Mouse (Mus musculus) spleen, adult 12 weeks (tissue): ENCODE measurements around the gene Nrip1.
A peak's percentile ranks its signal among the peaks of the same experiment; 100 is the strongest.

Experiments
- DNase-seq: peaks from one replicate; pipeline ENCODE4 v3.0.0; 2022; ENCODE audit warnings: low spot score

Gene Nrip1

DNA sequence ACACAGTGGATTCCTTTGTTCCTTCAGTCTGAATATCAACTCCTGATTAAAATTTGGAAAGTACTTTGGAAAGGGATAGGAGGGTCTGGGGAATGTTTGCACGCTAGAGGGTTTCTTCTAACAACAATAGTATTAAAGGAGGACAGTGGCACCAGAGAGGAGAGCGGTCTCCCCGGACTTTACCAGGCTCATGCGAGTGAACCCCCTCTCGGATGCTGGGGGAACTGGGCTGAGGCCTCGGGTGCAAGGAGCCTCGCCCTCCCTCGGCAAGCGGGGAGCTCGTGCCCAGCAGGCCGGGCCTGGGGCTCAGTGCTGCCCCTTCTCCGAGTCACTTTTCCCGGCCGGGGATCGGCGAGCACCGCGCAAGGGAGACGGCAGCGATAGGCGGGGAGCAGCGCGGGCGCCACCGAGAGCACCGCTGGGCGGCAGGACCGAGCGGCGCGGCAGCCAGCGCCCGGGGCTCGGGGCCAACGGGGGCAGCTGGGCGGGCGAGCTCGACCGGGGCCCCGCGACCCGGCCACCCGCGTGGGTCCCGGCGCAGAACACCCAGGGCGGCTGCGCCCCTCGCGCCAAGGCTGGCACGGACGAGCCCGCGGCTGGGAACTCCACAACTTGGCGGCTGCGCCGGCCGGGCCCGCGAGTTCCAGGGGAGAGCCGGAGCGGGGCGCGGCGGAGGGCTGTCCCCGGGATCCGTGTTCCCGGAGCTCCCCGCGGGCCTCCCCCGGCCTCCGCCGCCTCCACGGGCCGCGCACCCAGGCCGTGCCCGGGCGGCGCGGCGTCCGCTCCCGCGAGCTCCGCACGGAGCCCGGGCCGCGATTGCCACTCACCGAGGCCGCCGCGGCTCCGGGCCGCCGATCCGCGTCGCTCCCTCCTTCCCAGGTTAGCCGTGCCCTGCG, 1.3 kb downstream of the Nrip1 start:
- peak; percentile 66 for DNase-seq

DNA sequence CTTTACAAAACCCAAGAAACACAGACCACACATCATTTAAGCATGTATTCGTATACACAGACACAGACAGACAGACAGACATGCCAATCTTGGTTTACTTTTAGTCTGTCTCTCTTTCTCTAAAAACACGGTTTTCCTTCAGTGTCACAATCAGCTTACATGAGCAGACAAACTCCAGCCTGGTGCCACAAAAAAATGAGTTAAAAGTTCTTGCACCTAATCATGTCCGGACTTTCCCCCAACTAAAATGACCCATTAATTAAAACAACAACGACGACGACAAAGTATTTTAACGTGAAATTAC, 2.1 kb downstream of the Nrip1 start:
- no peak for DNase-seq

DNA sequence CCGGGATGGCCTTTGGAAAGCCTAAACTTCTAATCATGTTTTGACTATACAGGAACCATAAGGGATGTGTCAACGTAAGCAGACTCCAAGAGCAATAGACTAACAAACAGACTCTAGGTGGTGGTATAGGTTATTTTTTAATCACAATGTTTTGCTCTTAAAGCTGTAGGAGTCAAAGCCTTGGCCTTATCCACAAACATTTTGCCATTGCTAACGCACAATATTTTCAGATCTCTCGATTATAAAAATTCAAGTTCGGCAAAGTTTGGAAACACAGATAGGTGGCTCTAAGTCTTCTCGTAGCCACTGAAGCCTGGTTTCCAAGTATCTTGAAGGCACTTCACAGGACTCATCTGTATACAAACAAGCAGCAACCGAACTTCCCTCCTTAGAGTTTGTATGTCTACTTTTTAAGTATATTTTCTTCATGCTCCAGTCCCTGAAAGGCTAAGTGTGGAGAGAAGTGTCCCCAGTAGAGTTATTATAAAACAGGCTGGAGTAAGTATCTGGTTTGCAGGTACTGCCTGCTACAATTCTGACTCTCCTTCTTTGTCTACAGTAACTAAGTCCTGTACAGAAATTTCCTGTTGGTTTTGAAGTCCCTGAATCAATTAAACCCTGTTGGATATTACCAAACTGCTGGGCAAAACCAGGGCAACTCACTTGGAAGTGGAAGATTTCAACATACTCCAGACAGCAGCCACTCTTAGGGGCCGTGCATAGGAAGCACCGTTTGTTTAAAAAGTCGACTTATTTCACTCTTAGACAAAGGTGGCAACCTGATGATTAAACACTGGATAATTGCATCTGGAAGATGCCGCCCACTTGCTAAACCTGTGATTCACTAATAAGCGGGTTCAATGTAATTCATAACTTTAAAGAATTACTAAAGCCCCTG, 2.7 kb downstream of the Nrip1 start:
- DNase-seq = no peak

DNA sequence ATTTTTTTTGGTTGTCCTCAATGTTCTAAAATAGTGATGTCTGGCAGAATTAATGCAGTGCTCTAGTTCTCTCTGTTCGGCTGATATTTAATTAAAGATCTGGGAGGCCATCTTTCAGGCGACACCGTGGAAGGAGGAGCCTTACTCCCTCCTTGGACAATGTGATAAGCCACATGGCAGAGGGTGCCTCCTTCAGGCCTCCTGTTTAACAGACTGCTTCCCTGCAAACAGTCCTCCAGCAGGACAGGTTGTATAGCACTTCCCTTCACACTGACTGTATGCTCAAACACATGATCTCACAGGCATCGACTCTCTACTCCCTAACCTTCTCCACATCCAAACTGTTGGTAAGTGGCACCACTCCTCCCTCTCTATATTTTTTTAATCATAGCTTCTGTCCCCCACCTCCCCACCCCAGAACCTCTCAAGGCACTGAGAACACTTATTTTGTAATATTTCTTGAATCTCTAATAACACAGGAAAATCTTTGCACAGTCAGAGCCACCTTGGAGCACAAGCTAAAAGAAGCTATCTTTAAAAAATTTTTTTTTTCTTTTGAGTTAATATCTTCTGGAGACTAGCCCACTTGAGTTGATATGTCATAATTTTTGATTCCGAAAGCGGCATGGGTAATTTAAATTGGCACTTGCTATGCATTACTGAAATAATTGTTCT, 3.4 kb downstream of the Nrip1 start:
- peak; percentile 43 for DNase-seq

DNA sequence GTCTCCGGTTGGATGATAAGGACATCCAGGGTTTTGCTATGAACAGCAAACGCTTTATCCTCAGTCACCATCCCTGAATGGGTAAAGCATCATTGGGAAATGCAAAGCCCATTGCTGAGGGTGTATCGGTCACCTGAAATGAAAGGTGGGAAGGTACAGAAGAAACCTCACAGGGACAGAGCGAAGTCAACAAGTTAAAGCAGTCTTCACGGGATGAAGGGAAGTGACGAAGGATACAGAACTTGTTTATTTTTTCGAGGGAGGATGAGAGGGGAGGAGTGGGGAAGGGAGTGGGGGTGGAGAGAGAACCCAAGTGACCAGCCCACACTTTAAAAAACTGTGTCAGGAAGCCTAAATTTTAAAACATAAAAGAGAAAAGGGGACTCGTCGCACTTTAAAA, 4.4 kb downstream of the Nrip1 start:
- no peak for DNase-seq

- DNase-seq = no peak
Measured at GRCm38 (mm10) chr16:76367261-76367908, 6.2 kb downstream of the Nrip1 start.

- DNase-seq = no peak
Measured at GRCm38 (mm10) chr16:76365790-76366406, 7.7 kb downstream of the Nrip1 start.

- DNase-seq = no peak
Measured at GRCm38 (mm10) chr16:76365237-76365636, 8.4 kb downstream of the Nrip1 start.

DNA sequence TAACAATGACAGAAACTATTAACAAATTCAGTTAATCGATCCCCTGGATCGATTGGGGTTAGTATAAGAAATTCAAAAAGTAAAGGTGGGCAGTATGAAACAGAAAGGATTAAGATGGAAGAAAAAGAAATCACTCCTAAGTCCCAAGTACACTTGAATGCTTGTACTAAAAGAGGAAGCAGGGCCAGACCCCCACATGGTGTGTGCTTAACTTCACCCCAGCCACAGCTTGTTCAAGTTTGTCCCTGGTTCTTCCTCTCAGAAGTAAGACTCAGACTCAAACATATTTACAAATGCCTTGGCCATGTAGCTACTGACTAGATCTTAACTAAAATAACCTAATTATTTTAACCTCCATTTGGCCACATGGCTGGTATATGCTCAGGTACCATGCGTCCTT, 10.0 kb downstream of the Nrip1 start:
- DNase-seq = no peak

GRCm38 (mm10) chr16:76362982-76363381, 10.6 kb downstream of the Nrip1 start:
- no peak for DNase-seq

GRCm38 (mm10) chr16:76360441-76360840, 13.2 kb downstream of the Nrip1 start:
- no peak for DNase-seq

GRCm38 (mm10) chr16:76358757-76359156, 14.9 kb downstream of the Nrip1 start:
- DNase-seq = no peak

- no peak for DNase-seq
Measured at GRCm38 (mm10) chr16:76358128-76358748, 15.4 kb downstream of the Nrip1 start.

DNA sequence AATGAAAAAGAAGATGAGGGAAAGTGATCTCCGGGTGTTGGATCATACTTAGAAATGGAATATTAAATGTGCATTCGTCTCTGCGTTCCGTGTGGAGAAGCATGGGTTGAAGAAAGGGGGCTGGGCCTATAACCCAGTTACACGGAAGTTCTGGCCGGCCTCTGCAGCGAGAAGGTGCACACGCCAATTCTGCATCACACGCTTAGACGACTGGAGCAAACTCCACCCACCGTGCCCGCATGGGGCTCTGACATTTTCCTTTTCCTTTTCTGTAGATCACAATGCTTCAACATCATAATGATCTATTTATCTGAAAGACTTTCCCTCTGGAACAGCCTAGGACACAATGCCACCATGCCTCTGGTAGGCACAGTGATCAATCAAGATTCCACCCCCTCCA, 16.5 kb downstream of the Nrip1 start:
- no peak for DNase-seq

DNA sequence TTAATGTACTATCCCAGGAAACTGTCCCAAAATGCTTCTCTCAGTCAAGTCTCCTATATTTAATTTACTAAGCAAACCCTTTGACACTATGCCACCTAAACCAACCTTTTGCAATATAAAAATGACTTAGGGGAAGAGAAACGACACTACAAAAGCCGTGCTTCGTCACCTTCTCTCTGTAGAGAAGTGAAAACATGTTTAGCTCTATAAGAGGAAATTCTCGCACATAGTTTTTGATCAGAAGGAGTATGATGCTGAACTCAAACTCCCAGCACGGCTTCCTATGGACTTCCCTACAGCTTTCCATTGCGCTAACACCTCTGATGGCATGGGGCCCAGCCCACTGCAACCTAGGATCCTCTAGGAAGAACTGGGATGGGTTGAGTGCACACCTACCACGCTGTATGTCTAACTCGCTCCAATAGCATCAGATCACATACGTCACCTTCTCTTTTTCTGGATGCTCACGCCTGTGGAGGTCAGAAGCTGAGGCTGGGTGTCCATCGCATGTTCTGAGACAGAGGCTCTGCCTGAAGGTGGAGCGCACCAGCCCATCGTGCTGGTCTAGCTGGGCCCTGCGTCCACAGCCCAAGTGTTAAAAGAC, 17.6 kb downstream of the Nrip1 start:
- DNase-seq = no peak

DNA sequence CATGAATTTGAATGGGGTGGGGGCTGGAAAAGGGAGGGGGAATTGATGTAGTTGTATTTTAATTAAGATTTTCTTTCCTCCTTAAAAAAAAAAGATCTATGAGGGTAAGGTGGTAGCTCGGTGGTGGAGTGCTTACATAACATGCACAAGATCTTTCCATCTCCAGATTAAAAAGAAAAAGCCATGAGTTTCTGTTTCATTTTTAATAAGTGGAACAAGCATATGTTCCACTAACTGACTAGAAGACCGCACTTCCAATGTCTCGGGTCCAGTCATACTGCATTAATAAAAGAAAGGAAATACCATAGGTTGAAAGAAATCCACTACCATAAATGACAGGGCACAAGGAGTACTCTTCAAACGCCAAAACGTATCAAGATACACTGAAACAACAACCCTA, 18.4 kb downstream of the Nrip1 start:
- DNase-seq = no peak

- no peak for DNase-seq
Measured at GRCm38 (mm10) chr16:76354841-76355240, 18.8 kb downstream of the Nrip1 start.

- DNase-seq = no peak
Measured at GRCm38 (mm10) chr16:76354289-76354688, 19.3 kb downstream of the Nrip1 start.

DNA sequence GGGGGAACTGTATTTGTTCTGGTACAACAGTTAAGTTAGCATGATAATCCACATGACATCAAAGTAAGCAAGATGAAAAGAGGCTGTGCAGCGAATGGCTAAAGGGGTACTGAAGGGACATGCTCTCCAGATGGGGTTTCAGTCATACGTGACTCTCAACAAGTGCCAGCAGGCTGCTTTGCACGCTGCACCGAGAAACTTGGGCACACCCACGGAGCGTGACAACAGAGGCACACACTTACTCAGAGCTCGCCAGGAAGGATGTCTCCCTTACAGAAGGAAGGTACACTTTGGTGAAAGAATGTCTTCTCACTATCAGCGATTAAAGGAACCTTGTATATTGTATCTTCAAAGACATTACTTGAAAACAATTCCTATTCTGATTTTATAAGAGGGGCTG, 22.7 kb downstream of the Nrip1 start:
- DNase-seq = no peak

- no peak for DNase-seq
Measured at GRCm38 (mm10) chr16:76349053-76349452, 24.6 kb downstream of the Nrip1 start.
